Mouse (Mus musculus): ENCODE results near the gene Kbtbd13.

Kbtbd13 gene

DNA sequence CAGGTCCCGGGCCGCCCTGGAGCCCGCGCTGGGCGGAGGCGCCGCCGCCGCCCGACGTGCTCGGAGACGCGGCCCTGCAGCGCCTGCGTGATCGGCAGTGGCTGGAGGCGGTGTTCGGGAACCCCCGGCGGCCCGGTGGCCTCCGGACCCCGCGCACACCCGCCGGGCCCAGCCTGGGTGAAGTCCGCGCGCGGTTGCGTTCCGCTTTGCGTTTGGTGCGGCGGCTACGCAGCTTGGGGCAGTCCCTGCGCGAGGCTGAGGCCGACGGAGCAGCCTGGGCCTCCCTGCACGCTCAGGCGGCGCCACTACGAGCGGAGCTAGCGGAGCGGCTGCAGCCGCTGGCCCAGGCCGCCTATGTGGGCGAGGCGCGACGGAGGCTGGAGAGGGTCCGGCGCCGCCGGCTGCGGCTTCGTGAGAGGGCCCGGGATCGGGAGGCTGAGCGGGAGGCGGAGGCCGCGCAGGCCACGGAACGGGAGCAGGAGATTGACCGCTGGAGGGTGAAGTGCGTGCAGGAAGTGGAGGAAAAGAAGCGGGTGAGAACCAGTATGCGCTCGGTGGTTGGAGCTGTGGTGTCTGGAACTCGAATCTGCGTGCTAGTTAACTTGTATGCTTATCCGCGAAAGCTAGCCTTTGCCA lies 44.9 kb downstream of the Kbtbd13 start:
- peak; percentile 47 for DNase-seq

DNA sequence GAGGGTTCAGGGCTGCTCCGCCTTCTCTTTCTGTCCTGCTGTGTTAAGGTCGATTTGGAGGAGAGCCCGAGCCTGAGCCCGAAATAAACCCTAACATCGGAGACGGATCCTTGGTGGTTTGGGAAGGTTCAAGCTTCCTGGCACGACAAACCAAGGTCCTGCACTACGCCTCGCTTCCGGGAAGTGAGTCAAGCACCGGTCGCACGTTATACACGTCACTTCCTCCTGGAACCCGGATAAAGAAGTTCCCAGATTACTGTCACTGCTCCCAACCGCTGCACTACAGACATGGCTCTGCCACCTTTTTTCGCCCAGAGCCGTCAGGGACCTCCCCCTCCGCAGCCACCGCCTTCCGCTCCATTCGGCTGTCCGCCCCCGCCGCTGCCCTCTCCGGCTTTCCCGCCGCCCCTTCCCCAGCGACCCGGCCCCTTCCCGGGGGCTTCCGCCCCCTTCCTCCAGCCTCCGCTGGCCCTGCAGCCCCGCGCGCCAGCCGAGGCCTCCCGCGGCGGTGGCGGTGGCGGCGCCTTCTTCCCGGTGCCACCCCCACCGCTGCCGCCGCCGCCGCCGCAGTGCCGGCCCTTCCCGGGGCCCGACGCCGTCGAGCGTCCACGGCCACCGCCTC lies 45.5 kb downstream of the Kbtbd13 start, which contains the start of gene Pdcd7:
Pdcd7 (plus strand) TSS at position 251 of the 622 bp plus-strand sequence.
- peak; percentile 96 for DNase-seq

DNA sequence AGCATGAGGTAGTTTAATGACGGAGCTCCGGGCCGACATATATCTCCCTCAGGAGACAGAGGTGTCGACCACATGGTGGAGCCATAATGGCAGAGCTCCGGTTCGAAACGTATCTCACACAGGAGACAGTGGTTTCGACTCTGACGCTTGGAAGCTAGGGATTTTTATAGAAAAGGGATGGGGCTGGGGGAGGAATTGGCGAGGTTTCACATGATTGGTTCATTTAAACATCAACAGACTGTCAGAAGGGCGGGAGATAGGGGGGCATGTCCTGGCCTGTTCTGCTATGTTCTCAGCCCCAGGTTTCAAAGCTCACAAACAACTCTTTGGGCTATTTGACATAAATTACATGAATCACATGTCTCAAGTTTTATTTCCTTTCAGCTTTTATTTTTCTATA lies 46.0 kb downstream of the Kbtbd13 start:
- peak; percentile 32 for DNase-seq

DNA sequence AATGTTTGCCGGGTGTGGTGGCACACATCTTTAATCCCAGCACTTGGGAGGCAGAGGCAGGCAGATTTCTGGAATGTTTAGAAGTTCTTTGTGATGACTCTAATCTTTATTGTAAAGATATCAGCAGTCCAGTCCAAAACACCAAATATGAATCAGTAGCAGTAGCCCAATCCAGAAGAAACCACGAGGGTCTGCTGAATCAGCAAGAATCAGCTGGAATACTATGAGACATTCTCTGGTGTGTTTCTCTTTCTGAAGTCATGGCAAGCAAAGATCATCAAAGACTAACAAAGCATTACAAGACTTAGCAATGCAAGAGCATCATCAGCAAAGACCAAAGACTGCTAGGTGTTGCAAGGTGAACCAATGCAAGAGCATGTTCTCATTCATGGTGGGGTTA lies 51.0 kb downstream of the Kbtbd13 start:
- DNase-seq = no peak

DNA sequence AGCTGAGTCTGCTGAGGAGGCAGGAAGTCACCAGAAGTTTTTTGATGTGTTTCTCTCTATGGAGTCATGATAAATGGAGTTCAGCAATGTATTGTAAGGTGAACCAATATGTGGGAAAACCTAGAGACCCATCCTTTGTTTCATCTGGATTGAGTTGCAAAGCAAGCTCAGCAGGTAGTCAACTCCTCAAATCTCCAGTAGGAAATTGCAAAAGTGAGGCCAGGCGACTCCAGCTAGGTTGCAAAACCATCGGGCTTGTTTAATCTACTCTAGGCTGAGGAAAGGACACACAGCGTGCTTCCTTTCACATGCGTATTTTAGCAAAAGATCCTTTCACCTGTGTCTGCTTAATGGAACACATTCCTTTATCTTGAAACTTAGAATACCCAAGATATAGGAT lies 52.3 kb downstream of the Kbtbd13 start:
- DNase-seq = no peak
